Mouse (Mus musculus): ENCODE measurements around the gene Glis3. TPM values are rescaled to one million over a fixed set of nuclear protein-coding genes. Genes with fewer than 3 reads are reported as not detected.

Gene Glis3
- total RNA-seq, 1 experiment: 3.3 TPM

- no peak overlapping the region for H3K4me3 ChIP-seq (ENCODE audit: insufficient read depth in 1 of 2, low read depth in 1 of 2, low read length in 2 of 2, poor library complexity in 1 of 2, severe bottlenecking in 1 of 2)
- in situ Hi-C loops (cut with MboI; ENCODE audit: low sequenced_read_pairs in 2 of 2, unreplicated experiment in 2 of 2): no loop called here
- H3K9ac ChIP-seq (ENCODE audit: insufficient read depth, low read depth, low read length, poor library complexity, severe bottlenecking): no peak overlapping the region
- no peak overlapping the region for H3K27ac ChIP-seq (ENCODE audit: insufficient read depth, low read depth, low read length, poor library complexity, severe bottlenecking)
- TF ChIP-seq MAFK (IDR thresholded peaks at IDR 0.05; ENCODE audit: insufficient read depth, low read depth, low read length) (no peak), HCFC1 (IDR thresholded peaks at IDR 0.05; ENCODE audit: borderline replicate concordance, insufficient read depth, low read length) (no peak), CHD2 (IDR thresholded peaks at IDR 0.05; ENCODE audit: low read depth, low read length) (no peak), ZC3H11A (IDR thresholded peaks at IDR 0.05; ENCODE audit: borderline replicate concordance, low read depth, low read length) (no peak), ZNF384 (IDR thresholded peaks at IDR 0.05; ENCODE audit: low read depth, low read length) (no peak)
- H3K4me1 ChIP-seq (ENCODE audit: control insufficient read depth in 2 of 2, insufficient read depth in 2 of 2, low read length in 2 of 2, poor library complexity in 1 of 2): no peaks in the 10 kb centered on the region
- H3K36me3 ChIP-seq (ENCODE audit: control insufficient read depth, insufficient read depth, low read length, poor library complexity, severe bottlenecking): no peaks in the 10 kb centered on the region
- H3K9me3 ChIP-seq (ENCODE audit: control insufficient read depth, insufficient read depth, low read depth, low read length): no peaks in the 10 kb centered on the region
- DNase-seq (ENCODE audit: low read depth, low spot score): no peak
These were observed 58.0 kb downstream of the Glis3 start for GRCm38 (mm10) chr19:28621608-28622505.

DNA sequence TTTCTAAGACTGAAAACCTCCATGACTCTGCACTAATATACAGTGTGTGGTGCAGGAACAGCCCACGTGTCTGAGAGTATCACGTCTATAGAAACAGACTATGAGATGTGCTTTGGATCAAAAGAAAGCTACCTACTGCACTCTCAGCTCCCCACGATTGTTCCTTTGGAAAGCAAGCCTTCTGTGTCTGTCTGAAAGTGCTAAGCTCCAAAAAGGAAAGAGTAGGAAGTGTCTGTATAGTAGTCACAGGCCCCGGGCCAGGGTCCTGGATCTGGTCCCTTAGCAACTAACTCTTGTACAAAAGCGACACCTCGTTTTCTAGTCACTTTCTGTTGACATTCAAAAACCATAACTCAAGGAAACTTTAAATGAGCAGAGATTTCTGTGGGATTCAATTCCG, 62.1 kb downstream of the Glis3 start:
- TF ChIP-seq MAFK (IDR thresholded peaks at IDR 0.05; ENCODE audit: insufficient read depth, low read depth, low read length) (no peak), HCFC1 (IDR thresholded peaks at IDR 0.05; ENCODE audit: borderline replicate concordance, insufficient read depth, low read length) (no peak), ZNF384 (IDR thresholded peaks at IDR 0.05; ENCODE audit: low read depth, low read length) (no peak), ZC3H11A (IDR thresholded peaks at IDR 0.05; ENCODE audit: borderline replicate concordance, low read depth, low read length) (no peak), CHD2 (IDR thresholded peaks at IDR 0.05; ENCODE audit: low read depth, low read length) (no peak)
- in situ Hi-C loops (cut with MboI; ENCODE audit: low sequenced_read_pairs in 2 of 2, unreplicated experiment in 2 of 2): no loop called here
- Histone ChIP-seq H3K9ac (ENCODE audit: insufficient read depth, low read depth, low read length, poor library complexity, severe bottlenecking) (no peak overlapping the region), H3K27ac (ENCODE audit: insufficient read depth, low read depth, low read length, poor library complexity, severe bottlenecking) (no peak overlapping the region), H3K4me3 (ENCODE audit: insufficient read depth in 1 of 2, low read depth in 1 of 2, low read length in 2 of 2, poor library complexity in 1 of 2, severe bottlenecking in 1 of 2) (no peak overlapping the region), H3K9me3 (ENCODE audit: control insufficient read depth, insufficient read depth, low read depth, low read length) (no peaks in the 10 kb centered on the region), H3K36me3 (ENCODE audit: control insufficient read depth, insufficient read depth, low read length, poor library complexity, severe bottlenecking) (no peaks in the 10 kb centered on the region), H3K4me1 (ENCODE audit: control insufficient read depth in 2 of 2, insufficient read depth in 2 of 2, low read length in 2 of 2, poor library complexity in 1 of 2) (no peaks in the 10 kb centered on the region)
- no peak for DNase-seq (ENCODE audit: low read depth, low spot score)

DNA sequence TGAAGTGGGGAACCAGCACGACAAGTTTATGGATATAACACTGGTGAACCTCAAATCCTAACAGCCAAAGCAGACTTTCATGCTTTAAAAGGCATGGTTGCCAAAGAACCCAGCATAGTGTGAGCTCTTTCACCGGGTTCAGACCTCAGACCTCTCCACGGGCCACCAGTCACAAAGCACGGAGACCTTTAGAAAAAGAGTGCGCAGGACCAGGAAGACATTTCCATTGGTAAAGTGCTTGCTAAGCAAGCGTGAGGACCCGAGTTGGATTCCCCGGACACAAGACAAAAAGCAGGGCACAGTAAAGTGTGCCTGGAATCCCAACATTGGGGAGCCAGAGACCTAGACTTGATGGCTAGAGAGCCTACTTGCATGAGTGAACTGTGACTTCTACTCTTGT, 62.7 kb downstream of the Glis3 start:
- Histone ChIP-seq H3K9me3 (ENCODE audit: control insufficient read depth, insufficient read depth, low read depth, low read length) (no peaks in the 10 kb centered on the region), H3K4me1 (ENCODE audit: control insufficient read depth in 2 of 2, insufficient read depth in 2 of 2, low read length in 2 of 2, poor library complexity in 1 of 2) (no peaks in the 10 kb centered on the region), H3K36me3 (ENCODE audit: control insufficient read depth, insufficient read depth, low read length, poor library complexity, severe bottlenecking) (no peaks in the 10 kb centered on the region), H3K4me3 (ENCODE audit: insufficient read depth in 1 of 2, low read depth in 1 of 2, low read length in 2 of 2, poor library complexity in 1 of 2, severe bottlenecking in 1 of 2) (no peak overlapping the region), H3K9ac (ENCODE audit: insufficient read depth, low read depth, low read length, poor library complexity, severe bottlenecking) (no peak overlapping the region), H3K27ac (ENCODE audit: insufficient read depth, low read depth, low read length, poor library complexity, severe bottlenecking) (no peak overlapping the region)
- TF ChIP-seq ZC3H11A (IDR thresholded peaks at IDR 0.05; ENCODE audit: borderline replicate concordance, low read depth, low read length) (no peak), HCFC1 (IDR thresholded peaks at IDR 0.05; ENCODE audit: borderline replicate concordance, insufficient read depth, low read length) (no peak), CHD2 (IDR thresholded peaks at IDR 0.05; ENCODE audit: low read depth, low read length) (no peak), MAFK (IDR thresholded peaks at IDR 0.05; ENCODE audit: insufficient read depth, low read depth, low read length) (no peak), ZNF384 (IDR thresholded peaks at IDR 0.05; ENCODE audit: low read depth, low read length) (no peak)
- in situ Hi-C loops (cut with MboI; ENCODE audit: low sequenced_read_pairs in 2 of 2, unreplicated experiment in 2 of 2): no loop called here
- no peak for DNase-seq (ENCODE audit: low read depth, low spot score)

GRCm38 (mm10) chr19:28616487-28616886, 63.4 kb downstream of the Glis3 start:
- no peak for DNase-seq (ENCODE audit: low read depth, low spot score)
- Histone ChIP-seq H3K36me3 (ENCODE audit: control insufficient read depth, insufficient read depth, low read length, poor library complexity, severe bottlenecking) (no peaks in the 10 kb centered on the region), H3K4me1 (ENCODE audit: control insufficient read depth in 2 of 2, insufficient read depth in 2 of 2, low read length in 2 of 2, poor library complexity in 1 of 2) (no peaks in the 10 kb centered on the region), H3K9me3 (ENCODE audit: control insufficient read depth, insufficient read depth, low read depth, low read length) (no peaks in the 10 kb centered on the region), H3K9ac (ENCODE audit: insufficient read depth, low read depth, low read length, poor library complexity, severe bottlenecking) (no peak overlapping the region), H3K27ac (ENCODE audit: insufficient read depth, low read depth, low read length, poor library complexity, severe bottlenecking) (no peak overlapping the region), H3K4me3 (ENCODE audit: insufficient read depth in 1 of 2, low read depth in 1 of 2, low read length in 2 of 2, poor library complexity in 1 of 2, severe bottlenecking in 1 of 2) (no peak overlapping the region)
- TF ChIP-seq CHD2 (IDR thresholded peaks at IDR 0.05; ENCODE audit: low read depth, low read length): no peak
- in situ Hi-C loops (cut with MboI; ENCODE audit: low sequenced_read_pairs in 2 of 2, unreplicated experiment in 2 of 2): no loop called here

All from ES-E14 (cell line).